Mouse (Mus musculus): Measurements from ENCODE around the gene Bicc1.

- no peak for TF ChIP-seq CTCF (IDR thresholded peaks at IDR 0.05; ENCODE audit: control insufficient read depth, insufficient read depth, insufficient replicate concordance, low read depth, low read length)
- TF ChIP-seq POLR2A (IDR thresholded peaks at IDR 0.05; ENCODE audit: control insufficient read depth, low read depth, low read length), result no peak
Observed at GRCm38 (mm10) chr10:71193319-71193718, 33.8 kb upstream of the Bicc1 start.
